Comparison of ENCODE assay signal across 9 mouse cellular contexts in genomic region chr12:80061810-80062209, GRCm38 (mm10). TPM values are rescaled to one million over a fixed set of nuclear protein-coding genes. Genes with fewer than 3 reads are reported as not detected.
DNase-seq lines count a peak whose midpoint lies in the region; ATAC-seq lines count a peak whose summit lies in the region.
"Had no signal": no experiment of that assay in that cellular context is flagged by ENCODE, and none has a peak within 500 bp of the region (broad histone marks: within the 10 kb centered on the region; RNA-seq: fewer than 3 reads in every experiment).

No protein-coding gene starts in this region.

- no peaks in the 10 kb centered on the region for H3K27me3 ChIP-seq in lung, embryonic 16.5 days (ENCODE audit: control insufficient read depth, insufficient read depth, low read depth, low read length)
- no peaks in the 10 kb centered on the region for H3K27me3 ChIP-seq in intestine, embryonic 15.5 days (replicated peaks)
- no peaks in the 10 kb centered on the region for H3K27me3 ChIP-seq in stomach, embryonic 14.5 days (ENCODE audit: control insufficient read depth, insufficient read depth, low read length)
- H3K27me3 ChIP-seq: megakaryocyte, embryonic 14.5 days had no signal

- peaks cover 52% of the 10 kb centered on the region for H3K4me1 ChIP-seq in lung, embryonic 16.5 days (replicated peaks; ENCODE audit: control insufficient read depth, insufficient read depth, low read length)
- H3K4me1 ChIP-seq in intestine, embryonic 15.5 days (replicated peaks) = peaks cover 35% of the 10 kb centered on the region
- H3K4me1 ChIP-seq in stomach, embryonic 14.5 days (ENCODE audit: control insufficient read depth, insufficient read depth, low read length) = peaks cover 35% of the 10 kb centered on the region

- H3K27ac ChIP-seq in lung, embryonic 16.5 days (ENCODE audit: low read length) = peak overlapping the region; percentile 80
- H3K27ac ChIP-seq in intestine, embryonic 15.5 days = peak overlapping the region; percentile 81; the same call in 1 of the 2 replicates
- H3K27ac ChIP-seq in stomach, embryonic 14.5 days (ENCODE audit: low read length) = peak overlapping the region; percentile 89

- H3K9me3 ChIP-seq in lung, embryonic 16.5 days (ENCODE audit: control insufficient read depth, low read length) = no peaks in the 10 kb centered on the region
- no peaks in the 10 kb centered on the region for H3K9me3 ChIP-seq in intestine, embryonic 15.5 days
- H3K9me3 ChIP-seq in stomach, embryonic 14.5 days (ENCODE audit: control insufficient read depth, low read depth, low read length) = no peaks in the 10 kb centered on the region
- H3K9me3 ChIP-seq: megakaryocyte, embryonic 14.5 days had no signal

- no peak for DNase-seq in lung, adult 18-20 months
- peak; percentile 58 for DNase-seq in heart, adult 8-10 months (ENCODE audit: low spot score)
- DNase-seq in urinary bladder, postnatal 25 days (ENCODE audit: low spot score) = no peak
- DNase-seq in gastrocnemius, adult 18-20 months (ENCODE audit: low spot score) = no peak
- no peak for DNase-seq in thymus, postnatal 25 days

- H3K9ac ChIP-seq in lung, embryonic 16.5 days (ENCODE audit: low read length) = no peak overlapping the region
- H3K9ac ChIP-seq in intestine, embryonic 15.5 days = no peak overlapping the region
- H3K9ac ChIP-seq in stomach, embryonic 14.5 days (replicated peaks; ENCODE audit: low read depth, low read length) = no peak overlapping the region

- WGBS in lung, embryonic 16.5 days = 36% methylated on average over 5 of the region's 5 CpGs
- WGBS in intestine, embryonic 15.5 days = 32% methylated on average over 5 of the region's 5 CpGs
- WGBS in stomach, embryonic 14.5 days = 30% methylated on average over 5 of the region's 5 CpGs

- no peak overlapping the region for H3K4me3 ChIP-seq in lung, embryonic 16.5 days (ENCODE audit: low read length)
- no peak overlapping the region for H3K4me3 ChIP-seq in intestine, embryonic 15.5 days (replicated peaks)
- no peak overlapping the region for H3K4me3 ChIP-seq in stomach, embryonic 14.5 days (ENCODE audit: low read depth, low read length)
- H3K4me3 ChIP-seq: megakaryocyte, embryonic 14.5 days had no signal

- no peak overlapping the region for H3K4me2 ChIP-seq in lung, embryonic 16.5 days (ENCODE audit: low read depth, low read length)
- H3K4me2 ChIP-seq in intestine, embryonic 15.5 days (replicated peaks) = no peak overlapping the region
- H3K4me2 ChIP-seq in stomach, embryonic 14.5 days (replicated peaks; ENCODE audit: low read depth, low read length) = no peak overlapping the region

- no peak; the same call in 1 of the 2 replicates for ATAC-seq in lung, embryonic 16.5 days (ENCODE audit: low read depth)
- ATAC-seq in intestine, embryonic 15.5 days = no peak
- ATAC-seq in stomach, embryonic 14.5 days (ENCODE audit: insufficient number of reproducible peaks, insufficient read depth, low FRiP score, low read depth) = 0 out of 2 replicates have a peak, but pooled peaks have one; percentile 24

- no peaks in the 10 kb centered on the region for H3K36me3 ChIP-seq in lung, embryonic 16.5 days (ENCODE audit: control insufficient read depth, insufficient read depth, low read length)
- H3K36me3 ChIP-seq in intestine, embryonic 15.5 days = no peaks in the 10 kb centered on the region
- no peaks in the 10 kb centered on the region for H3K36me3 ChIP-seq in stomach, embryonic 14.5 days (ENCODE audit: control insufficient read depth, insufficient read depth, low read length)

RNA-seq across cellular contexts. Expression of gene Zfp36l1, which starts 51.0 kb away (rescaled TPM):
- polyA plus RNA-seq in lung, embryonic 16.5 days (2015; fragmentation: Nextera tagmentation; extraction: Ambion mirVana) = 131 and 152 TPM in 2 replicates
- total RNA-seq in heart, adult 8-10 months (2022) = 100 to 1,000 TPM in 1 of 4 experiments, 10 to 100 TPM in 3; 65.0 to 103 (median 80.0) TPM
- polyA plus RNA-seq in intestine, embryonic 15.5 days (2015; fragmentation: Nextera tagmentation; extraction: Ambion mirVana) = 95.8 and 107 TPM in 2 replicates
- 228 and 245 TPM in 2 replicates for polyA plus RNA-seq in stomach, embryonic 14.5 days (2014; fragmentation: Nextera tagmentation; extraction: Ambion mirVana)
- 10 to 100 TPM; 20.1 to 34.4 TPM for total RNA-seq in gastrocnemius, adult 18-20 months (2021)
